In genomic region chr15:79351331-79351767, GRCm38 (mm10) we compare ENCODE assay signal across 8 mouse cellular contexts. TPM values are rescaled to one million over a fixed set of nuclear protein-coding genes. Genes with fewer than 3 reads are reported as not detected.
DNase-seq lines count a peak whose midpoint lies in the region; ATAC-seq lines count a peak whose summit lies in the region.

No protein-coding gene starts in this region.

- peak overlapping the region in 1 of 2 experiments; percentile 9; a peak in 1 of 4 replicates for H3K4me3 ChIP-seq in heart, embryonic 14.5 days (ENCODE audit: control insufficient read depth in 1 of 2, insufficient read depth in 1 of 2, low read depth in 1 of 2, low read length in 2 of 2)
- H3K4me3 ChIP-seq in limb, embryonic 10.5 days = no peak overlapping the region
- no peak overlapping the region for H3K4me3 ChIP-seq in midbrain, embryonic 14.5 days (replicated peaks; ENCODE audit: low read depth, low read length)

- H3K4me2 ChIP-seq in heart, embryonic 14.5 days (ENCODE audit: low read length) = peak overlapping the region; percentile 46
- no peak overlapping the region for H3K4me2 ChIP-seq in midbrain, embryonic 14.5 days (ENCODE audit: low read length)

- WGBS in heart, embryonic 14.5 days = 28% methylated on average over 15 of the region's 15 CpGs
- 34% methylated on average over 15 of the region's 15 CpGs for WGBS in limb, embryonic 10.5 days
- WGBS in midbrain, embryonic 14.5 days = 36% methylated on average over 15 of the region's 15 CpGs

- ATAC-seq in heart, embryonic 14.5 days (ENCODE audit: insufficient number of reproducible peaks, insufficient read depth, low FRiP score, low read depth) = 0 out of 2 replicates have a peak, but pooled peaks have one; percentile 5
- ATAC-seq in midbrain, embryonic 14.5 days (ENCODE audit: low FRiP score, low TSS enrichment) = no peak

- no peaks in the 10 kb centered on the region for H3K36me3 ChIP-seq in heart, embryonic 14.5 days (ENCODE audit: control insufficient read depth, insufficient read depth, low read length)
- H3K36me3 ChIP-seq in limb, embryonic 10.5 days = 0 out of 2 replicates have a peak, but pooled peaks cover 3% of the 10 kb centered on the region
- no peaks in the 10 kb centered on the region for H3K36me3 ChIP-seq in midbrain, embryonic 14.5 days (ENCODE audit: control insufficient read depth, insufficient read depth, low read length)

- H3K4me1 ChIP-seq in heart, embryonic 14.5 days (ENCODE audit: control insufficient read depth in 2 of 2, insufficient read depth in 2 of 2, low read length in 2 of 2) = peaks cover 21 to 34% of the 10 kb centered on the region in 2 experiments
- peaks cover 46% of the 10 kb centered on the region for H3K4me1 ChIP-seq in limb, embryonic 10.5 days
- peaks cover 8% of the 10 kb centered on the region; the same call in 1 of the 2 replicates for H3K4me1 ChIP-seq in midbrain, embryonic 14.5 days (ENCODE audit: control insufficient read depth, insufficient read depth, low read length)

- H3K9ac ChIP-seq in heart, embryonic 14.5 days (ENCODE audit: low read length) = peak overlapping the region; percentile 30; the same call in 1 of the 2 replicates
- no peak overlapping the region for H3K9ac ChIP-seq in midbrain, embryonic 14.5 days (replicated peaks; ENCODE audit: low read length)

- H3K9me3 ChIP-seq in heart, embryonic 14.5 days (ENCODE audit: control insufficient read depth, low read length) = no peaks in the 10 kb centered on the region
- no peaks in the 10 kb centered on the region for H3K9me3 ChIP-seq in limb, embryonic 10.5 days (replicated peaks)
- H3K9me3 ChIP-seq in midbrain, embryonic 14.5 days (ENCODE audit: control insufficient read depth, low read length) = no peaks in the 10 kb centered on the region

- peak overlapping the region; percentile 57 to 77; a peak in 3 of 4 replicates for H3K27ac ChIP-seq in heart, embryonic 14.5 days (replicated peaks in 1 of 2; ENCODE audit: control insufficient read depth in 1 of 2, insufficient read depth in 1 of 2, low read depth in 2 of 2, low read length in 2 of 2)
- peak overlapping the region; percentile 32; the same call in 1 of the 2 replicates for H3K27ac ChIP-seq in limb, embryonic 10.5 days
- no peak overlapping the region for H3K27ac ChIP-seq in midbrain, embryonic 14.5 days (replicated peaks; ENCODE audit: low read depth, low read length)

- intact Hi-C loops in left cerebral cortex, postnatal 36 days (cut with DNase I) = no loop called here

- H3K27me3 ChIP-seq in heart, embryonic 14.5 days (ENCODE audit: control insufficient read depth, insufficient read depth, low read length) = no peaks in the 10 kb centered on the region
- H3K27me3 ChIP-seq in limb, embryonic 10.5 days (ENCODE audit: low read depth, poor library complexity, severe bottlenecking) = peaks cover 10% of the 10 kb centered on the region
- peaks cover 8% of the 10 kb centered on the region for H3K27me3 ChIP-seq in midbrain, embryonic 14.5 days (ENCODE audit: control insufficient read depth, insufficient read depth, low read length)

- peak; percentile 65 for DNase-seq in urinary bladder, postnatal 14 days (ENCODE audit: low spot score)
- no peak for DNase-seq in urinary bladder, postnatal 10 days (ENCODE audit: low spot score)
- no peak for DNase-seq in limb, embryonic 10.5 days (ENCODE audit: low spot score)
- peak; percentile 66 for DNase-seq in testis, postnatal 10 days (ENCODE audit: low spot score)
- DNase-seq in left cerebral cortex, postnatal 36 days (ENCODE audit: low spot score in 2 of 2) = no peak
- DNase-seq in midbrain, embryonic 14.5 days = no peak
- no peak for DNase-seq in right cerebral cortex, postnatal 10 days (ENCODE audit: low spot score in 2 of 2)

RNA-seq across cellular contexts. Expression of gene Maff, which starts 4.9 kb away (rescaled TPM):
- polyA plus RNA-seq in heart, embryonic 14.5 days (2014; fragmentation: Nextera tagmentation; extraction: Ambion mirVana) = 2.2 and 3.5 TPM in 2 replicates
- 1.2 and 1.5 TPM in 2 replicates for polyA plus RNA-seq in limb, embryonic 10.5 days (2016; fragmentation: Nextera tagmentation; extraction: Ambion mirVana)
- 1 to 10 TPM; 1.6 to 2.0 TPM for total RNA-seq in left cerebral cortex, postnatal 36 days (2021)
- polyA plus RNA-seq in midbrain, embryonic 14.5 days (2014; fragmentation: Nextera tagmentation; extraction: Ambion mirVana) = 1.0 and 1.2 TPM in 2 replicates

RNA-seq across cellular contexts. Expression of gene Pla2g6, which starts 23.2 kb away (rescaled TPM):
- 10.9 and 11.7 TPM in 2 replicates for polyA plus RNA-seq in heart, embryonic 14.5 days (2014; fragmentation: Nextera tagmentation; extraction: Ambion mirVana)
- 17.0 and 18.2 TPM in 2 replicates for polyA plus RNA-seq in limb, embryonic 10.5 days (2016; fragmentation: Nextera tagmentation; extraction: Ambion mirVana)
- total RNA-seq in left cerebral cortex, postnatal 36 days (2021) = 10 to 100 TPM; 21.7 to 25.9 TPM
- polyA plus RNA-seq in midbrain, embryonic 14.5 days (2014; fragmentation: Nextera tagmentation; extraction: Ambion mirVana) = 26.0 and 28.2 TPM in 2 replicates

RNA-seq across cellular contexts. Expression of gene Tmem184b, which starts 52.0 kb away (rescaled TPM):
- polyA plus RNA-seq in heart, embryonic 14.5 days (2014; fragmentation: Nextera tagmentation; extraction: Ambion mirVana) = 56.1 and 60.6 TPM in 2 replicates
- 63.5 and 74.8 TPM in 2 replicates for polyA plus RNA-seq in limb, embryonic 10.5 days (2016; fragmentation: Nextera tagmentation; extraction: Ambion mirVana)
- total RNA-seq in left cerebral cortex, postnatal 36 days (2021) = 10 to 100 TPM; 67.6 to 73.5 TPM
- polyA plus RNA-seq in midbrain, embryonic 14.5 days (2014; fragmentation: Nextera tagmentation; extraction: Ambion mirVana) = 32.2 and 36.6 TPM in 2 replicates

Comparison
In these comparisons a context has a peak if more than half of its experiments do, and no peak if none do; other contexts are left out.
1. DNase-seq: peak in urinary bladder, postnatal 14 days (single experiment) and testis, postnatal 10 days (single experiment); none in urinary bladder, postnatal 10 days (single experiment), limb, embryonic 10.5 days (single experiment), left cerebral cortex, postnatal 36 days (0 of 2), midbrain, embryonic 14.5 days (single experiment) and right cerebral cortex, postnatal 10 days (0 of 2).